Mouse (Mus musculus) myocyte (in vitro differentiated cells): ENCODE results near the gene Slfn3. TPM values are rescaled to one million over a fixed set of nuclear protein-coding genes. Genes with fewer than 3 reads are reported as not detected.
A peak's percentile ranks its signal among the peaks of the same experiment; 100 is the strongest.
"Not testable (repeated sequence)": the region's sequence is repeated elsewhere in the genome, so short reads cannot be mapped to it uniquely, and the experiment has no call there.

ENCODE experiments used
- H3K27me3 ChIP-seq: one replicate; pipeline ENCODE4 v1.6.1; 2011; ENCODE audit not compliant: control insufficient read depth, insufficient read depth, insufficient read length
- H3K36me3 ChIP-seq: one replicate; pipeline ENCODE4 v1.6.1; 2011; ENCODE audit not compliant: control insufficient read depth, insufficient read depth
- H3K4me2 ChIP-seq: one replicate; pipeline ENCODE4 v1.6.1; 2011; ENCODE audit warnings: low read depth, control low read depth
- H3K4me3 ChIP-seq: one replicate; pipeline ENCODE4 v1.5.1; 2011; ENCODE audit warnings: mild to moderate bottlenecking, control low read depth, moderate library complexity
- H3K79me2 ChIP-seq: one replicate; pipeline ENCODE4 v1.6.1; 2011; ENCODE audit not compliant: control insufficient read depth, insufficient read depth
- H3ac ChIP-seq: one replicate; pipeline ENCODE4 v1.6.1; 2011; ENCODE audit not compliant: control insufficient read depth, insufficient read length
- CEBPB ChIP-seq: IDR thresholded peaks from 2 replicates; pipeline ENCODE4 v1.6.1; 2011; ENCODE audit warnings: mild to moderate bottlenecking, moderate library complexity; ENCODE audit not compliant: poor library complexity, insufficient read depth, severe bottlenecking
- E2F4 ChIP-seq: IDR thresholded peaks from one replicate; pipeline ENCODE4 v1.6.1; 2011; ENCODE audit warnings: mild to moderate bottlenecking, control low read depth, moderate library complexity; ENCODE audit not compliant: insufficient read depth
- MAX ChIP-seq: IDR thresholded peaks from one replicate; pipeline ENCODE4 v1.6.1; 2011; ENCODE audit warnings: low read depth, mild to moderate bottlenecking, control low read depth
- MYOD1 ChIP-seq, 3 experiments: IDR thresholded peaks; one replicate each; pipeline ENCODE4 v1.6.1; 2011; ENCODE audit warnings: control low read depth in 2 of 3, low read depth in 2 of 3, mild to moderate bottlenecking in 2 of 3, moderate library complexity in 1 of 3; ENCODE audit not compliant: insufficient read length in 2 of 3, control insufficient read depth in 1 of 3
- MYOG ChIP-seq, 3 experiments: IDR thresholded peaks; one replicate each; pipeline ENCODE4 v1.6.1; 2011; ENCODE audit warnings: control low read depth in 2 of 3, low read depth in 2 of 3, mild to moderate bottlenecking in 2 of 3; ENCODE audit not compliant: insufficient read length in 2 of 3, control insufficient read depth in 1 of 3, insufficient read depth in 1 of 3
- POLR2A ChIP-seq: IDR thresholded peaks from one replicate; pipeline ENCODE4 v1.6.1; 2011; ENCODE audit warnings: low read depth, mild to moderate bottlenecking, control low read depth, moderate library complexity; ENCODE audit not compliant: insufficient read length
- POLR2AphosphoS2 ChIP-seq: IDR thresholded peaks from one replicate; pipeline ENCODE4 v1.6.1; 2011; ENCODE audit warnings: low read depth, control low read depth; ENCODE audit not compliant: insufficient read length
- REST ChIP-seq: IDR thresholded peaks from one replicate; pipeline ENCODE4 v1.6.1; 2011; ENCODE audit warnings: mild to moderate bottlenecking, control low read depth, moderate library complexity; ENCODE audit not compliant: insufficient read depth, insufficient read length
- SRF ChIP-seq: IDR thresholded peaks from one replicate; pipeline ENCODE4 v1.6.1; 2011; ENCODE audit warnings: low read depth; ENCODE audit not compliant: control insufficient read depth, insufficient read length
- TCF12 ChIP-seq: IDR thresholded peaks from one replicate; pipeline ENCODE4 v1.6.1; 2011; ENCODE audit warnings: mild to moderate bottlenecking, control low read depth; ENCODE audit not compliant: poor library complexity, insufficient read depth, severe bottlenecking
- TCF3 ChIP-seq: IDR thresholded peaks from one replicate; pipeline ENCODE4 v1.6.1; 2011; ENCODE audit warnings: low read depth, control low read depth; ENCODE audit not compliant: insufficient read length
- USF1 ChIP-seq: IDR thresholded peaks from one replicate; pipeline ENCODE4 v1.6.1; 2011; ENCODE audit warnings: low read depth, mild to moderate bottlenecking, control low read depth, moderate library complexity
- polyA plus RNA-seq: library from polyadenylated mRNA; unstranded; fragments of >200 nt; fragmentation: generic; extraction: Trizol; gene quantifications from one replicate; pipeline ENCODE4 v1.2.1, GENCODE M21; 2012; ENCODE audit warnings: missing spikeins

Slfn3 gene
- 1.1 TPM for polyA plus RNA-seq

GRCm38 (mm10) chr11:83191134-83191893, at the start of gene Slfn3:
Gene Slfn3 (plus strand): TSS chr11:83191330.
- peak within 1 kb of the TSS; percentile 20 for H3K4me3 ChIP-seq
- H3K79me2 ChIP-seq, result no peaks in the 10 kb centered on the region
- no peak for TF ChIP-seq REST
- no peak for TF ChIP-seq USF1
- TF ChIP-seq MYOG (IDR thresholded peaks at IDR 0.05; ENCODE audit: control insufficient read depth in 1 of 3, insufficient read depth in 1 of 3, insufficient read length in 2 of 3, low read depth in 2 of 3), result no peak
- TF ChIP-seq MYOD1 (IDR thresholded peaks at IDR 0.05; ENCODE audit: control insufficient read depth in 1 of 3, insufficient read length in 2 of 3, low read depth in 2 of 3), result no peak
- no peak for TF ChIP-seq POLR2A
- no peak for TF ChIP-seq SRF
- TF ChIP-seq E2F4, result no peak
- TF ChIP-seq CEBPB, result no peak
- no peak for TF ChIP-seq POLR2AphosphoS2
- no peak for TF ChIP-seq TCF12
- TF ChIP-seq MAX, result no peak
- TF ChIP-seq TCF3, result no peak
- H3K27me3 ChIP-seq, result no peaks in the 10 kb centered on the region
- H3K4me2 ChIP-seq, result peak within 1 kb of the TSS; percentile 46
- no peak within 1 kb of the TSS for H3ac ChIP-seq
- no peaks in the 10 kb centered on the region for H3K36me3 ChIP-seq

DNA sequence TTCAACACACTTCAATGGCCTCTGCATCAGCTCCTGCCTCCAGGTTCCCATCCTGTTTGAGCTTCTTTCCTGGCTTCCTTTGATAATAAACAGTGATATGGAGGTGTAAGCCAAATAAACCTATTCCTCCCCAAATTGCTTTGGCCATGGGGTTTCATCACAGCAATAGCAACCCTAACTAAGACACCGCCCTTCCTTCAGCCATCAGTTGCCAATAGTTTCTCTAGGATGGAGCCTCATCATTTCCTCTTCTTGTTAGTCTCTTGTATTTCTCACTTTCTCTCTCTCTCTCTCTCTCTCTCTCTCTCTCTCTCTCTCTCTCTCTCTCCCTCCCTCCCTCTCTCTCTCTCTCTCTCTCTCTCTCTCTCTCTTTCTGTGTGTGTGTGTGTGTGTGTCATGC, 42.2 kb upstream of the Slfn3 start:
- not testable (repeated sequence) for H3ac ChIP-seq, H3K4me3 ChIP-seq, H3K36me3 ChIP-seq, H3K4me2 ChIP-seq, H3K79me2 ChIP-seq, H3K27me3 ChIP-seq

DNA sequence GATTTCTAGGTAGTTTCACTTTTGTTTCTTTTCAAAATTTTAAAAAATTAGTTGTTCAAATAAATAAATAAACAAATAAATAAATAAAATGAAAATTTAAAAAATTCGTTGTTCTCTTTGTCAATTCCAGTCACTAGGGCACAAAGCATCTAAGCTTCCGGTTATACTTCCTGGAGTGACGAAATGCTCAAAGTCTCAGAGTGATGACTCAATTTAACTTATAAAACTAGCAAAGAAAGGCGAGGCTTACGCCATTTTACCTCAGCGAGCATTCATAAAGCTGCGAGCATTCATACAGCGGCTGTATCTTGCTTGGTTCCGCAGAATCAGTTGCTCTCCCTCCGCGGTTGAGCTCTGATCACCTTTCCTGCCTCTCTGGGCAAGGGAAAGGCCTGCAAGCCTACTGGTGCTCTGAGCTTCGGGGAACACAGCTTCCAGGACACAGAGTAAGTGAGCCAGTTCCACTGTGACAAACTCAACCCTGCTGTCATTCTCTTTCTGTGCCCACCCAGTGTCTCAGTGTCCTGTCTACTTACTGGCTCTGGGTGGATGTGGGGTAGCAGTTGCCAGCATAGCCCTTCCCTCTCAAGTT, 16.1 kb upstream of the Slfn3 start, which contains the start of gene Slfn4:
Gene Slfn4 (plus strand): TSS at position 239 of the 592 bp plus-strand sequence.
- no peak within 1 kb of the TSS for H3ac ChIP-seq
- H3K4me2 ChIP-seq, result no peak within 1 kb of the TSS

DNA sequence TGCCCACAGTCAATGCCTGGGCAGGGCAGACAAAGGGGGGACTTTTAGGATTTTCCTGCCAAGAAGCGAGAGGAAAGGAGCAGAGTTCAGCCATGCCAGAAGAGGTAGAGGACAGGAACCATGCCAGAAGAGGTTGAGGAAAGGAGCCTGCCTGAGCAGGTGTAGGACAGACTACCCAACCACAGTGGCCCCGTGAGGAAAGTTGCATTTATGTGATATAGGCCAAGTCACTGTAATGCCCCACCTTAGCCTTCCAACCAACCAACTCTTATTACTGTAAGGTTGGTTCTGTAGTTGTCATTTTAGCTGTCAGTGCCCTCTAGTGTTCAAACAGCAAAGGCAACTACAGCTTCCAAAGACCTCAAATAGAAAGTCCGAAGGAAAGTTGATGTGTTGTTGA, 871 bp downstream of the Slfn3 start:
- no peak overlapping the region for H3ac ChIP-seq
- no peaks in the 10 kb centered on the region for H3K36me3 ChIP-seq
- no peaks in the 10 kb centered on the region for H3K79me2 ChIP-seq
- H3K4me3 ChIP-seq, result peak overlapping the region; percentile 20
- peak overlapping the region; percentile 46 for H3K4me2 ChIP-seq
- TF ChIP-seq SRF (no peak), TCF12 (no peak), MYOG (IDR thresholded peaks at IDR 0.05; ENCODE audit: control insufficient read depth in 1 of 3, insufficient read depth in 1 of 3, insufficient read length in 2 of 3, low read depth in 2 of 3) (no peak), MYOD1 (IDR thresholded peaks at IDR 0.05; ENCODE audit: control insufficient read depth in 1 of 3, insufficient read length in 2 of 3, low read depth in 2 of 3) (no peak), REST (no peak), MAX (no peak), E2F4 (no peak), CEBPB (no peak), USF1 (no peak), TCF3 (no peak), POLR2A (no peak), POLR2AphosphoS2 (no peak)
- H3K27me3 ChIP-seq, result no peaks in the 10 kb centered on the region

More for the DNA sequence above, 16.1 kb upstream of the Slfn3 start, which contains the start of gene Slfn4:
- Histone ChIP-seq H3K79me2 (no peaks in the 10 kb centered on the region), H3K36me3 (no peaks in the 10 kb centered on the region), H3K4me3 (no peak within 1 kb of the TSS), H3K27me3 (no peaks in the 10 kb centered on the region)
- TF ChIP-seq MYOG (IDR thresholded peaks at IDR 0.05; ENCODE audit: control insufficient read depth in 1 of 3, insufficient read depth in 1 of 3, insufficient read length in 2 of 3, low read depth in 2 of 3), result no peak
- TF ChIP-seq MYOD1 (IDR thresholded peaks at IDR 0.05; ENCODE audit: control insufficient read depth in 1 of 3, insufficient read length in 2 of 3, low read depth in 2 of 3), result no peak
- TF ChIP-seq CEBPB, result no peak
- TF ChIP-seq MAX, result no peak
- no peak for TF ChIP-seq POLR2AphosphoS2
- TF ChIP-seq TCF3, result no peak
- TF ChIP-seq TCF12, result no peak

- H3K27me3 ChIP-seq, result no peaks in the 10 kb centered on the region
- H3K4me2 ChIP-seq, result no peak overlapping the region
- H3K79me2 ChIP-seq, result no peaks in the 10 kb centered on the region
Observed at GRCm38 (mm10) chr11:83205002-83205401, 13.9 kb downstream of the Slfn3 start.

More at GRCm38 (mm10) chr11:83205002-83205401, 13.9 kb downstream of the Slfn3 start:
- TF ChIP-seq MAX (no peak), E2F4 (no peak), POLR2AphosphoS2 (no peak), REST (no peak), CEBPB (no peak), SRF (no peak), TCF3 (no peak), POLR2A (no peak), USF1 (no peak), TCF12 (no peak), MYOD1 (IDR thresholded peaks at IDR 0.05; ENCODE audit: control insufficient read depth in 1 of 3, insufficient read length in 2 of 3, low read depth in 2 of 3) (no peak)
- H3ac ChIP-seq, result no peak overlapping the region
- no peaks in the 10 kb centered on the region for H3K36me3 ChIP-seq
- H3K4me3 ChIP-seq, result no peak overlapping the region
